In the genomic region with DNA sequence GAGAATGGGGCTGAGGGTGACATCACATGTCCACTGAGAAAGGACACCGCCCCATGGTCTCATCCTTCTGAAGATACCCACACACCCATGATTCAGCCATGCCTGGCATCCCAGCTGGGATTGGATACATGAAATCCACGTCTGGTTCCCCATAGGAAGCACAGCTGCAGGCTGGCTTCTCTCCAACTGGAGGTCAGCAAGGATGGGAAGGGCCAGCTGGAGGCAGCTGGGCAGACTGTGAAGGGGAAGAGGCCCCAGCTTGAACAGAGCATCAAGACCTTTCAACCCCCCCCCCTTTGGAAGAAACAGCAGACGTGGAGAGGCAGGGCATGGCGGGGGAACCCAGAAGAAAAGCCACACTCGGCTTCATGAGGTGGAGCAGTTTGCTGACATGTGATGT, we compare ENCODE assay signal across 24 mouse cellular contexts. TPM values are rescaled to one million over a fixed set of nuclear protein-coding genes. Genes with fewer than 3 reads are reported as not detected.
DNase-seq lines count a peak whose midpoint lies in the region; ATAC-seq lines count a peak whose summit lies in the region.
"Had no signal": no experiment of that assay in that cellular context is flagged by ENCODE, and none has a peak within 500 bp of the region (broad histone marks: within the 10 kb centered on the region; RNA-seq: fewer than 3 reads in every experiment).

No protein-coding gene starts in this region.

- WGBS in embryonic facial prominence, embryonic 14.5 days = 65% methylated on average over 5 of the region's 5 CpGs
- 85% methylated on average over 5 of the region's 5 CpGs for WGBS in embryonic facial prominence, embryonic 10.5 days
- 50% methylated on average over 5 of the region's 5 CpGs for WGBS in lung, embryonic 16.5 days

- H3K9me3 ChIP-seq in embryonic facial prominence, embryonic 14.5 days (ENCODE audit: control insufficient read depth, low read length) = no peaks in the 10 kb centered on the region
- H3K9me3 ChIP-seq in embryonic facial prominence, embryonic 10.5 days = no peaks in the 10 kb centered on the region
- no peaks in the 10 kb centered on the region for H3K9me3 ChIP-seq in lung, embryonic 16.5 days (ENCODE audit: control insufficient read depth, low read length)
- H3K9me3 ChIP-seq: heart, embryonic 13.5 days; hindbrain, embryonic 12.5 days; neural tube, embryonic 15.5 days had no signal

- no peak overlapping the region for H3K4me3 ChIP-seq in embryonic facial prominence, embryonic 14.5 days (ENCODE audit: low read depth, low read length)
- H3K4me3 ChIP-seq in embryonic facial prominence, embryonic 10.5 days = no peak overlapping the region
- H3K4me3 ChIP-seq in lung, embryonic 16.5 days (ENCODE audit: low read length) = no peak overlapping the region
- H3K4me3 ChIP-seq: forebrain, embryonic 10.5 days; heart, embryonic 13.5 days; hindbrain, embryonic 12.5 days; layer of hippocampus, adult 2 months; neural tube, embryonic 15.5 days had no signal

- no peaks in the 10 kb centered on the region for H3K4me1 ChIP-seq in embryonic facial prominence, embryonic 14.5 days (ENCODE audit: control insufficient read depth, insufficient read depth, low read length)
- no peaks in the 10 kb centered on the region for H3K4me1 ChIP-seq in embryonic facial prominence, embryonic 10.5 days
- H3K4me1 ChIP-seq in lung, embryonic 16.5 days (replicated peaks; ENCODE audit: control insufficient read depth, insufficient read depth, low read length) = no peaks in the 10 kb centered on the region
- H3K4me1 ChIP-seq: forebrain, embryonic 10.5 days; heart, embryonic 13.5 days; hindbrain, embryonic 12.5 days; neural tube, embryonic 15.5 days had no signal

- ATAC-seq in embryonic facial prominence, embryonic 14.5 days (ENCODE audit: low read depth) = no peak
- ATAC-seq in lung, embryonic 16.5 days (ENCODE audit: low read depth) = peak; percentile 41; the same call in 1 of the 2 replicates
- ATAC-seq: activated CD4-positive, CD25-positive, alpha-beta regulatory T cell, adult 4 months; midbrain, embryonic 16.5 days had no signal

- no peak overlapping the region for H3K4me2 ChIP-seq in embryonic facial prominence, embryonic 14.5 days (ENCODE audit: low read depth, low read length)
- no peak overlapping the region for H3K4me2 ChIP-seq in lung, embryonic 16.5 days (ENCODE audit: low read depth, low read length)
- H3K4me2 ChIP-seq: heart, embryonic 13.5 days; hindbrain, embryonic 12.5 days; neural tube, embryonic 15.5 days had no signal

- no peaks in the 10 kb centered on the region for H3K36me3 ChIP-seq in embryonic facial prominence, embryonic 14.5 days (ENCODE audit: control insufficient read depth, insufficient read depth, low read length)
- H3K36me3 ChIP-seq in embryonic facial prominence, embryonic 10.5 days (replicated peaks) = no peaks in the 10 kb centered on the region
- H3K36me3 ChIP-seq in lung, embryonic 16.5 days (ENCODE audit: control insufficient read depth, insufficient read depth, low read length) = no peaks in the 10 kb centered on the region
- H3K36me3 ChIP-seq: forebrain, embryonic 10.5 days; heart, embryonic 13.5 days; hindbrain, embryonic 12.5 days; neural tube, embryonic 15.5 days had no signal

- H3K27me3 ChIP-seq in embryonic facial prominence, embryonic 14.5 days (replicated peaks; ENCODE audit: control insufficient read depth, insufficient read depth, low read length) = no peaks in the 10 kb centered on the region
- no peaks in the 10 kb centered on the region for H3K27me3 ChIP-seq in embryonic facial prominence, embryonic 10.5 days (replicated peaks; ENCODE audit: low read depth, poor library complexity, severe bottlenecking)
- no peaks in the 10 kb centered on the region for H3K27me3 ChIP-seq in lung, embryonic 16.5 days (ENCODE audit: control insufficient read depth, insufficient read depth, low read depth, low read length)
- H3K27me3 ChIP-seq: heart, embryonic 13.5 days; hindbrain, embryonic 12.5 days; neural tube, embryonic 15.5 days had no signal

- H3K27ac ChIP-seq in embryonic facial prominence, embryonic 14.5 days (replicated peaks; ENCODE audit: low read depth, low read length) = no peak overlapping the region
- H3K27ac ChIP-seq in embryonic facial prominence, embryonic 10.5 days (replicated peaks) = no peak overlapping the region
- no peak overlapping the region for H3K27ac ChIP-seq in lung, embryonic 16.5 days (ENCODE audit: low read length)
- H3K27ac ChIP-seq: forebrain, embryonic 10.5 days; heart, embryonic 13.5 days; hindbrain, embryonic 12.5 days; layer of hippocampus, adult 2 months; neural tube, embryonic 15.5 days had no signal

- H3K9ac ChIP-seq in embryonic facial prominence, embryonic 14.5 days (ENCODE audit: low read depth, low read length) = no peak overlapping the region
- no peak overlapping the region for H3K9ac ChIP-seq in lung, embryonic 16.5 days (ENCODE audit: low read length)
- H3K9ac ChIP-seq: heart, embryonic 13.5 days; hindbrain, embryonic 12.5 days; liver, postnatal 0 days; neural tube, embryonic 15.5 days had no signal

- peak; percentile 51 for DNase-seq in embryonic facial prominence, embryonic 14.5 days (ENCODE audit: low spot score)
- no peak for DNase-seq in embryonic facial prominence, embryonic 10.5 days (ENCODE audit: low spot score)
- DNase-seq in kidney, postnatal 10 days = peak; percentile 74
- DNase-seq in kidney, postnatal 25 days = no peak
- no peak for DNase-seq in lung, adult 18-20 months
- DNase-seq in lung, postnatal 4 days = peak; percentile 51 to 83
- no peak for DNase-seq in ovary, postnatal 36 days (ENCODE audit: low spot score)
- DNase-seq: adrenal gland, postnatal 25 days; cerebellum, adult 11 months; cerebellum, postnatal 10 days; embryo, embryonic 11 days; layer of hippocampus, postnatal 36 days; liver, postnatal 0 days; thymus, postnatal 36 days had no signal

RNA-seq across cellular contexts. Expression of a gene that starts 15.3 kb away (rescaled TPM):
- 0.29 and 0.88 TPM in 2 replicates for polyA plus RNA-seq in embryonic facial prominence, embryonic 14.5 days (2014; fragmentation: Nextera tagmentation; extraction: Ambion mirVana)
- 0.29 TPM in 1 of 2 replicates, not detected in the other for polyA plus RNA-seq in embryonic facial prominence, embryonic 10.5 days (2016; fragmentation: Nextera tagmentation; extraction: Ambion mirVana)
- polyA plus RNA-seq in lung, embryonic 16.5 days (2015; fragmentation: Nextera tagmentation; extraction: Ambion mirVana) = 24.1 and 29.7 TPM in 2 replicates
- polyA plus RNA-seq: activated CD4-positive, CD25-positive, alpha-beta regulatory T cell, adult 4 months; forebrain, embryonic 10.5 days; heart, embryonic 13.5 days; hindbrain, embryonic 12.5 days; kidney, embryonic 14.5 days; midbrain, embryonic 16.5 days; neural tube, embryonic 15.5 days had no signal

RNA-seq across cellular contexts. Expression of a gene that starts 18.1 kb away (rescaled TPM):
- 1.7 and 6.8 TPM in 2 replicates for polyA plus RNA-seq in embryonic facial prominence, embryonic 14.5 days (2014; fragmentation: Nextera tagmentation; extraction: Ambion mirVana)
- polyA plus RNA-seq in embryonic facial prominence, embryonic 10.5 days (2016; fragmentation: Nextera tagmentation; extraction: Ambion mirVana) = not detected in 2 replicates
- 41.5 and 63.9 TPM in 2 replicates for polyA plus RNA-seq in lung, embryonic 16.5 days (2015; fragmentation: Nextera tagmentation; extraction: Ambion mirVana)
- polyA plus RNA-seq: activated CD4-positive, CD25-positive, alpha-beta regulatory T cell, adult 4 months; forebrain, embryonic 10.5 days; heart, embryonic 13.5 days; hindbrain, embryonic 12.5 days; kidney, embryonic 14.5 days; liver, adult 2 months; liver, postnatal 0 days had no signal

RNA-seq across cellular contexts. Expression of a gene that starts 48.7 kb away (rescaled TPM):
- polyA plus RNA-seq in embryonic facial prominence, embryonic 14.5 days (2014; fragmentation: Nextera tagmentation; extraction: Ambion mirVana) = 7.5 and 8.1 TPM in 2 replicates
- 14.6 and 15.6 TPM in 2 replicates for polyA plus RNA-seq in embryonic facial prominence, embryonic 10.5 days (2016; fragmentation: Nextera tagmentation; extraction: Ambion mirVana)
- 9.5 and 9.6 TPM in 2 replicates for polyA plus RNA-seq in lung, embryonic 16.5 days (2015; fragmentation: Nextera tagmentation; extraction: Ambion mirVana)

Comparison
In these comparisons a context has a peak if more than half of its experiments do, and no peak if none do; other contexts are left out.
1. DNase-seq: peak in embryonic facial prominence, embryonic 14.5 days (single experiment), kidney, postnatal 10 days (single experiment) and lung, postnatal 4 days (2 of 2); none in embryonic facial prominence, embryonic 10.5 days (single experiment), kidney, postnatal 25 days (0 of 2), lung, adult 18-20 months (0 of 2) and ovary, postnatal 36 days (single experiment).
2. RNA of a gene that starts 15.3 kb away (polyA plus RNA-seq): 24.1 to 29.7 TPM in lung, embryonic 16.5 days; 0.29 to 0.88 TPM in embryonic facial prominence, embryonic 14.5 days and 0.29 TPM in embryonic facial prominence, embryonic 10.5 days; every median in the first group is over 10 times any median in the second.